Mouse (Mus musculus) liver, postnatal 0 days (tissue): ENCODE results near the gene Thtpa.

Experiments
- CTCF ChIP-seq: sonication (generic); IDR thresholded peaks from 2 replicates; pipeline ENCODE4 v1.5.1; 2016; ENCODE audit warnings: antibody characterized with exemption, low read depth
- EP300 ChIP-seq: IDR thresholded peaks from 2 replicates; pipeline ENCODE4 v1.6.1; 2016; ENCODE audit warnings: antibody characterized with exemption, low read depth, mild to moderate bottlenecking

DNA sequence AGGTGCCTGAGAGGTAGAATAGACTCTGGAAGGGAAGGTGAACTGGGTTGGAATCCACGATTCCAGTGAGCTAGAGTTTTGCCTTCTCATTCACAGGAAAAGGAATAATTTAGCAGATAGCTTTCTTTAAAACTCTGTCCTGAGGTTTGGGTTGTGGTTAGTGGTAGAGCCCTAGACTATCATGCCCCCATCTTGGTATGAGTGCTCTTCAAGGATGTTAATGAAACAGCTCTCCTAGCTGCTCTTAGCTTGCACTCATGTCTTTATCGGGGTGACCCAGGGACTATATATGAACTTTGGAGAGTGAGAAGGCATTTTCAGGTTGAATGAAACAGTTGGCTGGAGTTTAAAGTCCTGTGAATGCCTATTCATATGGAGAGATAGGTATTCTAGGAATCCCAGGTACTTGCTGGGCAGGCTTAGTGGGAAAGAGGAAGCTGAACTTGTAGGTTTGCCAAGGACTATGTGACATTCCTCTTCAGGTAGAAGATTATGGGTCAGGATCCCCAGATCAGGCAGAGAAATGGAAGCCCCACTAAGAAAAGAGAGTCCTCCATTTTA, 46.5 kb upstream of the Thtpa start:
- TF ChIP-seq EP300 = no peak
- no peak for TF ChIP-seq CTCF
